Mouse (Mus musculus): ENCODE data around the gene Dohh.

DNA sequence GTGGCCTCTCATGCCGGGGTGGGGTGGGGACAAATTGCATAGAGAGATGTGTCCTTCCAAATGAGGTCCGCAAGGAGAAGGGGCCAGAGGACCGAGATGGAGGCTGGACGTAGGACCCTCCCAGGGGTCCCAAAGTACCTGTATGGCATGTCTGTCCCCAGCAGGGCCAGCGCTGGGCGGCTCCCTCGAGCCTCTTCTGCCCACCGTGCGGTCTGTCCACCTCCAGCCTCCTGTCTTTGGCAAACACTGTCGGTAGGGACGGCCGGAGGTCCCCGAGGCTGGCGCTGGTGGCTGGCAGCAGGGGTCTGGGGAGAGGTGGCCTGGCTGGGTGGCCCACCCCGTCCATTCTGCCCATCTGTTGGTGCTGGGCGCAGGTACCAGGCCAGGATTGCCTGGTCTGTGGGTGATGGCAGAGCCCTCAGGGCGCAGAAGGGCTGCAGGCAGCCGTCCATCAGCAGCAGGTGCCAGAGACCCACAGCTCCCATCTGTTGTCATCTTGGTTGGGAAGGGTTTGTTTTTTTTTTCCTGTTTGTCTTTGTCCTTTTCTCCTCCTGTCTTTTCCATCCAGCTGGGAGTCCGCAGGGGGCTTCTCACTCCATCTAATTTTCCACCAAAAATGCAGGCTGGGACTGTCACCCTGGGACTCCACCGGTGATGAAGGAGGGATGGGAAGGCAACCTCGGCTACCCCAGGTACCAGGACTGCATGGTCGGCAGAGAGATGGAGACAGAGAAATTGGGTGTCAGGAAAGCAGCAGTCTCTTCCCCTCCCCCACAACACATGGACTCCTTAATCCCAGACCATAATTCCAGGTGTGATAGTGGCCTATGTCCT lies 16.4 kb downstream of the Dohh start:
- TF ChIP-seq CTCF (IDR thresholded peaks at IDR 0.05; ENCODE audit: insufficient read depth, low read length) (no peak), POLR2A (IDR thresholded peaks at IDR 0.05; ENCODE audit: borderline replicate concordance, extremely low read depth, low read depth, low read length) (no peak)

Data from lung, adult 2 months (tissue).